Mouse (Mus musculus): ENCODE measurements around the gene Ube2j1. TPM values are rescaled to one million over a fixed set of nuclear protein-coding genes. Genes with fewer than 3 reads are reported as not detected.

Gene Ube2j1
- total RNA-seq (2023), result 10 to 100 TPM; 64.6 to 66.6 TPM

DNA sequence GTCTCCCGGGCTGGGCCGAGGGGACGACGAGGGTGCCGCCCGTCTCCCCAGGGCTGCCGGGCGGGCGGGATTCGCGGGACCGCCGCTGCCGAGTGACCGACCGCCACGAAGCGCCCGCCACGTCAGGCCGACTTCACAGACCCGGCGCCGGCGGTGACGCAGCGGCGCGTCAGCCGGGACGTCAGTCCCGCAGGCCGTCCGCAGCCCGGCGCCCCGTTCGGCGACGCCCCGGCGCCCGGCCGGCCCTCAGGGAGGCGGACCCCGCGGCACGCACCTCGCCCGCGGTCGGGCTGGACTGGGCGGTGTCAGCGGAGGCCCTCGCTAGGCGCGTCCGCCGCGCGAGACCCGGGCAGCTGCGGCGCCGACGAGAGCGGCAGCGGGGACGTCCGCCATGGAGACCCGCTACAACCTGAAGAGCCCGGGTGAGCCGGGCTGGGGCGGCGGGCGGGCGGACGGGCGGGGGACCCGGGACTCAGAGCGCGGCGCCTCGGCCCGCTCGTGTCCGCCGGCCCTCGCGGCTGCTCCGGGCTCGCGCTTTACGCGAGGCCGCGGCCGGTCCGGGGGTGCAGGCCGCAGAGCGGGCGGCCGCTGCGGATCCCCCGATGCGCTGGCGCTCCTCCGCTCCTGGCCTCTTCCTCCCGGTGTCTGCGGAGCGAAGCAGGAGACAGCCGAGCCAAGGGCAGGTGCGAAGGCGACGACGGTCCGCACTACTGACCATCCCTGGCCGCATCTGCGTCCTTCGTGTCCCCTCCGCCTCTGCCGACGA is at the start of gene Ube2j1:
Gene Ube2j1, plus strand, starts transcription at position 222 of the 766 bp plus-strand sequence.

DNA sequence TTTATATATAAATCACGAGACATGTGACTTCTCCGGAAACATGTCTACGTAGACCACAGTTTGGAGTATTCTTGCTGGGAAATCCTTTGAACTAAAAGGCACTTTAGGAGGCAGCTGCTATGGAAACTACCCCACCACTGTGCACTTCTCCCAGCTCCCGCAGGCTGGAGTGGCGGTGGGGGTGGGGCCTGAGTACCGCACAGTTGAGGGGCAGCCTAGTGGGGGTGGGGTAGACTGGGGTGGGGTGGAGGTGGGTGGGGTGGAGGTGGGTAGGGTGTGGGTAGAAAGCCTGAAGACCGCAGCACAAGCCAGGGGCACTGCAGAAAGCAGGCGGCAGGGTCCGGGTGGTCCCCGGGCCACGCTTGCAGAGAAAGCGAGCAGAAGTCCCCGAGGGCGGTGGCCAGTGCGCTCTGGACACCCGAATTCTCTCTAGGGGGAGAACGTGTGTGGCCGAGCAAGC is 48.5 kb upstream of the Ube2j1 start, which contains the start of gene Rragd:
Gene Rragd, plus strand, starts transcription at position 322 of the 460 bp plus-strand sequence.

GRCm38 (mm10) chr4:33062981-33063380 is 31.8 kb downstream of the Ube2j1 start, which contains the start of gene Gabrr2:
TSS of gene Gabrr2 (plus strand) at chr4:33062999.

Other genes with a start within 250 kb of the Ube2j1 start
- 10 to 100 TPM; 18.0 to 23.2 TPM for gene Lyrm2, start 231.2 kb upstream of the Ube2j1 start, total RNA-seq (2023)
- under 1 TPM; 0.43 to 0.84 TPM for gene Ankrd6, start 80.6 kb upstream of the Ube2j1 start, total RNA-seq (2023)
- gene Rragd, start 48.4 kb upstream of the Ube2j1 start, total RNA-seq (2023), result 1 to 10 TPM; 1.6 to 1.9 TPM
- under 1 TPM in 1 of 2 experiments, not detected in 1; 1.00 TPM for gene Gabrr2, start 31.6 kb downstream of the Ube2j1 start, total RNA-seq (2023)
- gene Gabrr1, start 101.1 kb downstream of the Ube2j1 start, total RNA-seq (2023), result not detected
- not detected for gene Pm20d2, start 158.3 kb downstream of the Ube2j1 start, total RNA-seq (2023)
- not detected for gene Srsf12, start 177.6 kb downstream of the Ube2j1 start, total RNA-seq (2023)

Data from monocyte, adult 59 days (primary cell).